Comparison of ENCODE assay signal across 1 mouse cellular context in the genomic region with DNA sequence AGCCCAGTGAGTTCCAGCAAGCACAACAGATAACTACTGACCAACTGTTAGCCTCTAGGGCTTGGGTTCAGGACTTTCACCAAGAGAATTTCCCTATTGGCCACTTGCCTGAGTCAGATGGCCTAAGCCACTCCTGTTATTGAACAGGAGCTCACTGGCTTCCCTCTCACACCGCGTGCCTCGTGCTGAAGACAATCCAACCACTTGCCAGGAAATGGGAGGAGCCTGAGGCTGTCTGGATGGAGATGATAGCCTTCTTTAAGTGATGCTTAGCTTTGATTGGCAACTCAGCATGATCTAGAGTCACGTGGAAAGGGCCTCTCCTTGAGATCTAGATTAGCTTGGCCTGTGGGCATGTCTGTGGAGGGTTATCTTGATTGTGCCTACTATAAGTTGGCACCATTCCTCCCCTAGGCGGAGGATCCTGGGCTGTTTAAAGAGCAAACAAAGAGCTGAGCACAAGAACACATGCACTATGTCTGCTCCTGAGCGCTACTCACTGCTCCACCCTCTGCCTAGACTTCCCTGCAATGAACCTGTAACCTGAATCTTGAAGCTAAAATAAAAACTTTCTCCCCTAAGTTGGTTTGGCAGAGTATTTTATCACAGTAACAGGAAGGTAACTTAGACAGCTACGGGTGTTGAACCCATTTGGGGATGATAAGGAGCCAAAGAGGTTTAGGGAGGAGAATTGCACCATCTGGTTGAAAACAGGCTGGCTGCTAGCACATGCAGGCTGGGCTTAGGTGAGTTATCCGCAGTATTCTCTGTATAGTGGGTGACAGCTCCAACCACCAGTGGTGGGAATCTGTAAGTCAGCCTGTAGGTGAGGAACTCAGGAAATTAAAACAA.
A peak's percentile ranks its signal among the peaks of the same experiment; 100 is the strongest.
TF ChIP-seq lines count a peak whose summit lies in the region.

No protein-coding gene starts in this region.

TF ChIP-seq in MEL, 35 proteins besides CTCF, POLR2A, EP300 and RAD21 (continued from another document):
- TF ChIP-seq CHD1 (IDR thresholded peaks at IDR 0.05; ENCODE audit: low read depth, low read length) (0 out of 2 replicates have a peak, but pooled peaks have one; percentile 43), MYB (IDR thresholded peaks at IDR 0.05; ENCODE audit: low read depth, low read length) (no peak; the same call in 1 of the 2 replicates), MEF2A (IDR thresholded peaks at IDR 0.05; ENCODE audit: extremely low read depth, insufficient replicate concordance, low read depth, low read length, poor library complexity, severe bottlenecking) (0 out of 2 replicates have a peak, but pooled peaks have one; percentile 13), SIN3A (IDR thresholded peaks at IDR 0.05; ENCODE audit: low read length) (peak; percentile 95), KAT2A (conservative IDR thresholded peaks at IDR 0.05; ENCODE audit: low read depth, low read length) (no peak), TAL1 (IDR thresholded peaks at IDR 0.05; ENCODE audit: low read length) (peak; percentile 96), ZMIZ1 (IDR thresholded peaks at IDR 0.05; ENCODE audit: low read depth, low read length) (peak; percentile 96), MAZ (IDR thresholded peaks at IDR 0.05; ENCODE audit: low read depth, low read length) (no peak), POLR2AphosphoS5 (IDR thresholded peaks at IDR 0.05; ENCODE audit: borderline replicate concordance, low read depth, low read length) (no peak), RCOR1 (IDR thresholded peaks at IDR 0.05; ENCODE audit: low read depth, low read length) (peak; percentile 78; the same call in 1 of the 2 replicates), POLR2AphosphoS2 (IDR thresholded peaks at IDR 0.05; ENCODE audit: low read length) (peak; percentile 92), NELFE (IDR thresholded peaks at IDR 0.05; ENCODE audit: low read depth, low read length) (peak; percentile 59), GATA1 (IDR thresholded peaks at IDR 0.05; ENCODE audit: low read depth, low read length) (peak; percentile 96), NRF1 (IDR thresholded peaks at IDR 0.05; ENCODE audit: insufficient read depth, low read depth, low read length, poor library complexity, severe bottlenecking) (no peak), ELF1 (IDR thresholded peaks at IDR 0.05; ENCODE audit: low read depth, low read length) (peak; percentile 65), ZC3H11A (IDR thresholded peaks at IDR 0.05; ENCODE audit: low read depth, low read length) (no peak), JUND (IDR thresholded peaks at IDR 0.05; ENCODE audit: low read depth, low read length) (no peak), GABPA (IDR thresholded peaks at IDR 0.05; ENCODE audit: low read depth, low read length) (no peak), HCFC1 (IDR thresholded peaks at IDR 0.05; ENCODE audit: low read depth, low read length) (peak; percentile 69), UBTF (IDR thresholded peaks at IDR 0.05; ENCODE audit: borderline replicate concordance, insufficient read depth, low read depth, low read length) (no peak), E2F4 (IDR thresholded peaks at IDR 0.05; ENCODE audit: borderline replicate concordance, low read depth, low read length) (no peak), USF1 (IDR thresholded peaks at IDR 0.05; ENCODE audit: low read depth, low read length) (peak; percentile 94), USF2 (IDR thresholded peaks at IDR 0.05; ENCODE audit: borderline replicate concordance in 1 of 2, insufficient read depth in 1 of 2, low read depth in 1 of 2, low read length in 2 of 2) (peak in 1 of 2 experiments; percentile 65; a peak in 2 of 4 replicates), ETS1 (IDR thresholded peaks at IDR 0.05; ENCODE audit: low read depth, low read length) (peak; percentile 94), SMC3 (IDR thresholded peaks at IDR 0.05; ENCODE audit: low read depth, low read length) (peak; percentile 0; the same call in 1 of the 2 replicates)
TF ChIP-seq in MEL: peak in this region for 23.
